In genomic region chr10:117435734-117436121, GRCm38 (mm10) we compare ENCODE assay signal across 8 mouse cellular contexts. TPM values are rescaled to one million over a fixed set of nuclear protein-coding genes. Genes with fewer than 3 reads are reported as not detected.
DNase-seq lines count a peak whose midpoint lies in the region; ATAC-seq and TF ChIP-seq lines count a peak whose summit lies in the region.

No protein-coding gene starts in this region.

- peaks cover 23% of the 10 kb centered on the region for H3K4me1 ChIP-seq in embryonic facial prominence, embryonic 13.5 days
- H3K4me1 ChIP-seq in hindbrain, embryonic 13.5 days (replicated peaks), result peaks cover 18% of the 10 kb centered on the region
- H3K4me1 ChIP-seq in midbrain, embryonic 13.5 days (replicated peaks), result peaks cover 23% of the 10 kb centered on the region

- peak overlapping the region; percentile 59 for H3K9ac ChIP-seq in embryonic facial prominence, embryonic 13.5 days
- peak overlapping the region; percentile 58; the same call in 1 of the 2 replicates for H3K9ac ChIP-seq in hindbrain, embryonic 13.5 days
- H3K9ac ChIP-seq in midbrain, embryonic 13.5 days (replicated peaks), result peak overlapping the region; percentile 33; the same call in 1 of the 2 replicates

- TF ChIP-seq CTCF in left cerebral cortex, adult 2 months (IDR thresholded peaks at IDR 0.05), result no peak

- peak overlapping the region; percentile 23; the same call in 1 of the 2 replicates for H3K4me3 ChIP-seq in left cerebral cortex, adult 2 months
- H3K4me3 ChIP-seq in embryonic facial prominence, embryonic 13.5 days, result peak overlapping the region; percentile 40
- H3K4me3 ChIP-seq in hindbrain, embryonic 13.5 days, result peak overlapping the region; percentile 33; the same call in 1 of the 2 replicates
- 0 out of 2 replicates have a peak overlapping the region, but pooled peaks have one; percentile 8 for H3K4me3 ChIP-seq in midbrain, embryonic 13.5 days (replicated peaks)

- DNase-seq in left cerebral cortex, adult 2 months (ENCODE audit: extremely low spot score in 1 of 2, low spot score in 2 of 2), result no peak
- DNase-seq in left cerebral cortex, adult 9 months (ENCODE audit: low spot score in 2 of 2), result no peak
- no peak for DNase-seq in ovary, postnatal 36 days (ENCODE audit: low spot score)
- no peak for DNase-seq in gastrocnemius, adult 8-10 months (ENCODE audit: low spot score in 2 of 2)

- H3K36me3 ChIP-seq in embryonic facial prominence, embryonic 13.5 days, result no peaks in the 10 kb centered on the region
- H3K36me3 ChIP-seq in hindbrain, embryonic 13.5 days, result no peaks in the 10 kb centered on the region
- no peaks in the 10 kb centered on the region for H3K36me3 ChIP-seq in midbrain, embryonic 13.5 days

- peaks cover 8% of the 10 kb centered on the region for H3K27me3 ChIP-seq in embryonic facial prominence, embryonic 13.5 days
- peaks cover 13% of the 10 kb centered on the region for H3K27me3 ChIP-seq in hindbrain, embryonic 13.5 days
- peaks cover 43% of the 10 kb centered on the region for H3K27me3 ChIP-seq in midbrain, embryonic 13.5 days

- peak overlapping the region; percentile 83 for H3K4me2 ChIP-seq in embryonic facial prominence, embryonic 13.5 days
- peak overlapping the region; percentile 61 for H3K4me2 ChIP-seq in hindbrain, embryonic 13.5 days
- peak overlapping the region; percentile 51 for H3K4me2 ChIP-seq in midbrain, embryonic 13.5 days (replicated peaks)

- WGBS in embryonic facial prominence, embryonic 13.5 days, result 42% methylated on average over 12 of the region's 12 CpGs
- WGBS in hindbrain, embryonic 13.5 days, result 45% methylated on average over 12 of the region's 12 CpGs
- WGBS in midbrain, embryonic 13.5 days, result 49% methylated on average over 12 of the region's 12 CpGs

- 0 out of 2 replicates have a peak, but pooled peaks cover 3% of the 10 kb centered on the region for H3K9me3 ChIP-seq in embryonic facial prominence, embryonic 13.5 days
- H3K9me3 ChIP-seq in hindbrain, embryonic 13.5 days, result no peaks in the 10 kb centered on the region
- no peaks in the 10 kb centered on the region for H3K9me3 ChIP-seq in midbrain, embryonic 13.5 days

- 0 out of 2 replicates have a peak, but pooled peaks have one; percentile 22 for ATAC-seq in embryonic facial prominence, embryonic 13.5 days (ENCODE audit: insufficient number of reproducible peaks, insufficient read depth, low FRiP score, low TSS enrichment, low read depth)
- peak; percentile 57 for ATAC-seq in hindbrain, embryonic 13.5 days (ENCODE audit: low FRiP score)
- peak; percentile 22 for ATAC-seq in midbrain, embryonic 13.5 days
- ATAC-seq in monocyte, adult 5-6 weeks (replicated peaks; ENCODE audit: insufficient number of reproducible peaks, low FRiP score, low TSS enrichment, poor library complexity, severe bottlenecking), result no peak

- intact Hi-C loops in left cerebral cortex, adult 2 months (cut with DNase I), result loop anchor here (1.0 to 5.0 kb wide), 6 partner anchors 59 to 242 kb away; partner anchors contain the start of gene Yeats4

- H3K27ac ChIP-seq in left cerebral cortex, adult 2 months, result no peak overlapping the region; the same call in 1 of the 2 replicates
- no peak overlapping the region for H3K27ac ChIP-seq in embryonic facial prominence, embryonic 13.5 days
- no peak overlapping the region for H3K27ac ChIP-seq in hindbrain, embryonic 13.5 days
- no peak overlapping the region for H3K27ac ChIP-seq in midbrain, embryonic 13.5 days

RNA-seq across cellular contexts. Expression of gene Cpsf6, which starts 55.9 kb away (rescaled TPM):
- total RNA-seq in left cerebral cortex, adult 2 months (2021), result 100 to 1,000 TPM; 116 to 120 TPM
- polyA plus RNA-seq in embryonic facial prominence, embryonic 13.5 days (2015; fragmentation: Nextera tagmentation; extraction: Ambion mirVana), result 161 and 169 TPM in 2 replicates
- polyA plus RNA-seq in hindbrain, embryonic 13.5 days (2015; fragmentation: Nextera tagmentation; extraction: Ambion mirVana), result 177 and 179 TPM in 2 replicates
- 203 and 210 TPM in 2 replicates for polyA plus RNA-seq in midbrain, embryonic 13.5 days (2015; fragmentation: Nextera tagmentation; extraction: Ambion mirVana)
- total RNA-seq in gastrocnemius, adult 8-10 months (2022), result 10 to 100 TPM; 16.8 to 22.6 (median 18.5) TPM
- 73.2 to 128 TPM (median 73.7 TPM) in 3 replicates for total RNA-seq in monocyte, adult 5-6 weeks (2017)
